Mouse (Mus musculus) mature B cell (primary cell): ENCODE measurements around the gene Ust.

Source experiments
- in situ Hi-C: fragments of 300-500 bp; cut with MboI; formaldehyde crosslinking; loops from 2 replicates; pipeline ENCODE4 v1.14.3; 2019

Gene Ust

GRCm38 (mm10) chr10:8216946-8217345 is 301.7 kb downstream of the Ust start:
- in situ Hi-C loops, result no loop called here

GRCm38 (mm10) chr10:8215181-8215580 is 303.4 kb downstream of the Ust start:
- in situ Hi-C loops, result no loop called here

- in situ Hi-C loops, result no loop called here
Observed at GRCm38 (mm10) chr10:8213906-8214421, 304.7 kb downstream of the Ust start.

- in situ Hi-C loops, result no loop called here
Observed at GRCm38 (mm10) chr10:8213266-8213905, 305.2 kb downstream of the Ust start.

DNA sequence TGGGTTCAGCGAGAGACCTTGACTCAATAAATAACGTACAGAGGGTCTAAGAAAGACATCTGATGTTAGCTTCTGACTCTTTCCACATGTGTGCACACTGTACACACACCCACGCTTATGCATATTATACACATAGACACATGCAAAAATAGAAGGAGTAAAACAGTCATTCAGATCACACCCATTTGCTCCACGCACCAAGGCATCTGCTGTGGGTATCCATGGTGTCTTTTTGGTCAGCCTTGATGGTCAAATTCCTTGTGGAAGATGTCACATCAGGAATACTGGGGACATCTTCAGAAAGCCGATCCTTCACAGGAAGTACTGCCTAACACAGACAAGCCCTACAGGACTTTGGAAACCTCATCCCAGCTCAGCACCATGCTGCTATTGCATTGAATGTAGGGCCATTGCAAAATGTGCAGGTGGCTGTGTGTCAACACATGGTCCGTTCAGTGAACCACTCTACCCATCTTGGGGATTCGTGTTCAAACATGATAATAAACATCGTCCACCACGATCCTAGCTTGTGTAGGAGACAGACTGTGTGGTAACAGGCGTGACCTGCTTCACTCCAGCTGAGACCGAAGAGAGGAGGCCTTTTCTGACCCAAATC is 305.9 kb downstream of the Ust start:
- in situ Hi-C loops, result no loop called here

GRCm38 (mm10) chr10:8211694-8212093 is 306.9 kb downstream of the Ust start:
- in situ Hi-C loops, result no loop called here

- in situ Hi-C loops, result no loop called here
Observed at GRCm38 (mm10) chr10:8210366-8210765, 308.3 kb downstream of the Ust start.

DNA sequence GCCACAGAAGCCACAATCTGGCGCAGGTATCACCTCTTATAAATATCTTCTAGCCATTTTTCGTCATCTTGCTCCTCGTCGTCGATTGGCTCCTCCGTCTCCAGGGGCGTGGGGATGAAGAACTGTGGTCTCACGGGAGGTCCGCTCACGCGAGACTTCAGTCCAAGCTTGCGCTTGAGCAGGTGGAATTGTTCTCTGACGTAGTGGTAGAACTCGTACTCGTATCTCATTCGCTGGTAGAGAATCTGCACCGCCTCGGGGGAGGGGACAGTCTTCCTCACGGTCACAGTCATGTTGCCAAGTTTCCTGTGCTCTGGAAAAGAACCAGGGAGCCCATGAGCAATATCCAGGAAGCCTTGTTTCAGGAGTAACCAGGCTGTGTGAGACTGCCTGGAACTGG is 311.3 kb downstream of the Ust start:
- in situ Hi-C loops, result no loop called here

DNA sequence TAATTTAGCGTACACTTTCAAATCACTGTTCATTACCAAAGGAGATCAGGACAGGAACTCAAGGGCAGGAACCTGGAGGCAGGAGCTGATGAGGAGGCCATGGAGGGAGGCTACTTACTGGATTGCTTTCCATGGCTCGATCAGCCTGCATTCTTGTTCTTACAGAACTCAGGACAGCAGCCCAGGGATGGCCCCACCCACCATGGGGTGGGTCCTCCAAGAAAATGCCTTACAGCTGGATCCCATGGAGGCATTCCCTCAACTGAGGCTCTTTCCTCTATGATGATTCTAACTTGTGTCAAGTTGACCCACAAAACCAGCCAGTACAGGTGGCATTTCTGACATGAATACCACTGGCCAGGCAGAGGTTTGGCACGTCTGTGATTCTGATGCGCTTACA is 314.9 kb downstream of the Ust start:
- in situ Hi-C loops, result no loop called here

DNA sequence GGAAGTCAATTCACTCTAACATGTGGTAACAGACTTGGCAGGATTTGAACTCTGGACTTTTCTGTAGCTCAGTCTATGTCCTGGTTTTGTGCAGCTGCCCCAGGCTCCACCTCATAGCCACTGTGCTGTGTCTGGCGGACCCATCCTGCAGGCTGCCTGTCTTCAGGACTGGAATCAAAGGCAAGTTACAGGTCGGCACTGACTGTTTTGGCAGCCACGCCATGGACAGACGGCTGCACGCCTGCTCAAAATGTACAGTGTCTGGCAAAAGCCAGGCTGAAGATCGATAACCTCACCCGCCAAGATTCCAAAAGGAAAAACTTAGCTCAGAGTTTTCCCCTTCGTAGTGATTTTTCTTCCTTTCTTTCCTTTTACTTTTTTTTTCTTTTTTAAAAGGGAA is 318.8 kb downstream of the Ust start:
- in situ Hi-C loops, result no loop called here

- in situ Hi-C loops, result no loop called here
Observed at GRCm38 (mm10) chr10:8199026-8199756, 319.4 kb downstream of the Ust start.

- in situ Hi-C loops, result no loop called here
Observed at GRCm38 (mm10) chr10:8197661-8198060, 321.0 kb downstream of the Ust start.

DNA sequence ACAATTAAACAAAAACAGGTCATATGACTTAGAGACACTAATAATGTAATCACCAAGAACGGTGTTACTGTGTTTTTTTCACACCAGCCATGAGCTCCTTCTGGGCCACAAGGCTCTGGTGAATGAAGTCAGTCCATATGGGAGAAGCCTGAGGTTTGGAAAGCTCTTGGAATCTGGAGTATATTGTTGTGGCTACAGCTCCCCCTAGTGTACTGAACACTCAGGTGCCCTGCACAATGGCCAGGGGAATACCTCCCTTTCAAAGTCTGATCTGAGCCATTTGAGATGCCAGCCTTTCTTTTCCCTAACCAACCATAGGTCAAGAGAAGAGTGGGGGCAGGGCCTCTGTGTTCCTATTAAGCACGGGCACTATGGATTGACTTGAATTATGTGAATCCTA is 322.3 kb downstream of the Ust start:
- in situ Hi-C loops, result no loop called here

DNA sequence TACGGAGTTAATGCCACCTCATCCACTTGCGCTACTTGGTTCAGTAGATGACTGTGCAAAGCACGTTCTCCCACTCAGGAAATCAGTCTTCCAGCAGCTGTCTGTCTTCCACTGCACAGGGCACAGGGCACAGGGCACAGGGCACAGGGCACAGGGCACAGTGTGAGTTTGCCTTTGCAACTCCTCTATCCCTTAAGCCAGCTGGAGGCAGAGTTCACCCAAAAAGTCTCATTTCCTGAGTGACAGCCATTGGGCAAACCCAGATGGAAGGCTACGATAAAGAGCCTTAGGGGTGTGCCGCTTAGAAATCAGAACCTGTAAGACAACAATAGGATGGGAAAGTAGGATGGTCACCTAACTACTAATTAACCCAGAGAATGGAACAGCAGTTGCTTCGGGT is 322.9 kb downstream of the Ust start:
- in situ Hi-C loops, result no loop called here

DNA sequence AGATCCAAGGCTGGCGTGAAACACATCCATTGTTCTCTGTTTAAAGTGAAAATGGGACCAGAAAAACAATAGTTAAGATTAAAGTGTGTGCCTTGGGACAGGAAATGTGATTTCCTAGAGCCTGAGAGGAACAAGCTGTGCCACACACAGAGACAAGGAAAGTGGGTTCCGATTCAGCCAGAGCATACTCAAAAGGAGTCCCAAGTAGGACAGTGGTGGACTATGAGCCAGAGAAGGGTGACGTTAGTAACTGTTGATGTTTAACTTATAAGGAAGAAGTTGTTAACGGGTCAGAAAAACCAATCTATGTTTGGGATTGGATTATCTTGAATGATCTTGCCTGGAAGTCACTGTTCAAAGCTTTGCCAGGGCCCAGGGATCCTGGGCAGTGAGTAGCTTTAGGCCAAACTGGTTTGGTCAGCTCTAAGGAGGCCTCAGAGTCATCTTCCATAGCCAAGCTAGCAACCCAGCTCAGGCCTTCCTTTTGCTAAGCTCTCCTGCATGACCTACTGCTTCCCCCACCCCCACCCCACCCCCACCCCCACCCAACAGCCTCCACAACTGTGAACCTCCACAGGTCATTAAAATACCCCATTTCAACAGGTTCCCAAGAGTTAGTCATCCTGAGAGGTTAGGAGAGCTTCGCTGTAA is 329.2 kb downstream of the Ust start:
- in situ Hi-C loops, result no loop called here

GRCm38 (mm10) chr10:8185586-8185985 is 333.0 kb downstream of the Ust start:
- in situ Hi-C loops, result no loop called here

- in situ Hi-C loops, result no loop called here
Observed at GRCm38 (mm10) chr10:8184711-8185110, 333.9 kb downstream of the Ust start.

DNA sequence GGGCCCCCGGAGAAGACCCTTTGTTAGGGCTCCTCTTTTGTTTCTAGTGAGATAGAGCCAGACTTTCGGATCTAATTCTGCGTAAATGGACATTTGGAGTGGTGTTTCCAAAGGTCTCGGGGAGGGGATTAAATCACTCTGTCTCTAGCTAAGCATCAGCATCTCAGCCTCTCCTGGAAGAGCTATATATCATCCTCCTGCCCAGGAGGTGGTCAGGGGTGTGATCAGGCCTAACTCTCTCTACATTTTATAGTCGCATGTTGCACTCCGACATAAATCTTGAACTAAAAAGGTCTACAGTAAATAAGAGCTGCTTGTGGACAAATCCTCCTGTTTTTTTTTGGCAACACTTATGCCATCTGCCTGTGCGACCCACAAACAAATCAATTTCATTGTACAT is 335.5 kb downstream of the Ust start:
- in situ Hi-C loops, result no loop called here

GRCm38 (mm10) chr10:8181596-8182185 is 336.9 kb downstream of the Ust start:
- in situ Hi-C loops, result no loop called here

- in situ Hi-C loops, result no loop called here
Observed at GRCm38 (mm10) chr10:8177618-8178017, 341.0 kb downstream of the Ust start.

- in situ Hi-C loops, result no loop called here
Observed at GRCm38 (mm10) chr10:8176351-8177053, 342.1 kb downstream of the Ust start.

- in situ Hi-C loops, result no loop called here
Observed at GRCm38 (mm10) chr10:8176008-8176350, 342.6 kb downstream of the Ust start.
